Mouse (Mus musculus): ENCODE data around the gene Mipol1. TPM values are rescaled to one million over a fixed set of nuclear protein-coding genes. Genes with fewer than 3 reads are reported as not detected.
A peak's percentile ranks its signal among the peaks of the same experiment; 100 is the strongest.

Gene Mipol1
- polyA plus RNA-seq, 1 experiment from 2014 or later: 5.8 TPM

GRCm38 (mm10) chr12:57542746-57543626 lies 312.8 kb downstream of the Mipol1 start:
- Histone ChIP-seq H3K27ac (ENCODE audit: low read depth, low read length) (no peak overlapping the region), H3K27me3 (ENCODE audit: control insufficient read depth, insufficient read depth, low read length) (peaks cover 93% of the 10 kb centered on the region), H3K36me3 (ENCODE audit: control insufficient read depth, insufficient read depth, low read length) (no peaks in the 10 kb centered on the region), H3K4me1 (ENCODE audit: control insufficient read depth, insufficient read depth, low read length) (peaks cover 20% of the 10 kb centered on the region), H3K9me3 (ENCODE audit: control insufficient read depth, low read length) (no peaks in the 10 kb centered on the region), H3K9ac (ENCODE audit: low read length) (no peak overlapping the region), H3K4me3 (ENCODE audit: low read depth, low read length) (0 out of 2 replicates have a peak overlapping the region, but pooled peaks have one; percentile 12), H3K4me2 (ENCODE audit: low read depth) (peak overlapping the region; percentile 1; the same call in 1 of the 2 replicates)
- 1% methylated on average over 62 of the region's 63 CpGs for WGBS
- ATAC-seq (ENCODE audit: insufficient read depth, low FRiP score, low TSS enrichment): no peak
- DNase-seq (ENCODE audit: low spot score): peak; percentile 48

GRCm38 (mm10) chr12:57543627-57543991 lies 313.4 kb downstream of the Mipol1 start:
- Histone ChIP-seq H3K36me3 (ENCODE audit: control insufficient read depth, insufficient read depth, low read length) (no peaks in the 10 kb centered on the region), H3K9me3 (ENCODE audit: control insufficient read depth, low read length) (no peaks in the 10 kb centered on the region), H3K27me3 (ENCODE audit: control insufficient read depth, insufficient read depth, low read length) (peaks cover 94% of the 10 kb centered on the region), H3K27ac (ENCODE audit: low read depth, low read length) (no peak overlapping the region), H3K4me1 (ENCODE audit: control insufficient read depth, insufficient read depth, low read length) (peaks cover 14% of the 10 kb centered on the region), H3K4me2 (ENCODE audit: low read depth) (no peak overlapping the region), H3K9ac (ENCODE audit: low read length) (no peak overlapping the region), H3K4me3 (ENCODE audit: low read depth, low read length) (no peak overlapping the region)
- DNase-seq (ENCODE audit: low spot score) (peak; percentile 39), ATAC-seq (ENCODE audit: insufficient read depth, low FRiP score, low TSS enrichment) (no peak)
- 3% methylated on average over 10 of the region's 10 CpGs for WGBS

GRCm38 (mm10) chr12:57544641-57545370 lies 314.6 kb downstream of the Mipol1 start:
- peaks cover 94% of the 10 kb centered on the region for H3K27me3 ChIP-seq (ENCODE audit: control insufficient read depth, insufficient read depth, low read length)
- H3K36me3 ChIP-seq (ENCODE audit: control insufficient read depth, insufficient read depth, low read length): no peaks in the 10 kb centered on the region
- H3K4me2 ChIP-seq (ENCODE audit: low read depth): peak overlapping the region; percentile 91
- peak; percentile 32; the same call in 1 of the 2 replicates for ATAC-seq (ENCODE audit: insufficient read depth, low FRiP score, low TSS enrichment)
- WGBS: under 1% methylated on average over 31 of the region's 31 CpGs
- H3K27ac ChIP-seq (ENCODE audit: low read depth, low read length): no peak overlapping the region
- H3K4me1 ChIP-seq (ENCODE audit: control insufficient read depth, insufficient read depth, low read length): peaks cover 4% of the 10 kb centered on the region; the same call in 1 of the 2 replicates
- DNase-seq (ENCODE audit: low spot score): peak; percentile 86
- H3K9me3 ChIP-seq (ENCODE audit: control insufficient read depth, low read length): no peaks in the 10 kb centered on the region
- no peak overlapping the region for H3K9ac ChIP-seq (ENCODE audit: low read length)
- peak overlapping the region; percentile 49 for H3K4me3 ChIP-seq (ENCODE audit: low read depth, low read length)

- under 1% methylated on average over 89 of the region's 106 CpGs for WGBS
- DNase-seq (ENCODE audit: low spot score): peak; percentile 61
- peak overlapping the region; percentile 91 for H3K4me2 ChIP-seq (ENCODE audit: low read depth)
- no peaks in the 10 kb centered on the region for H3K36me3 ChIP-seq (ENCODE audit: control insufficient read depth, insufficient read depth, low read length)
- peak overlapping the region; percentile 49 for H3K4me3 ChIP-seq (ENCODE audit: low read depth, low read length)
- peak; percentile 60 for ATAC-seq (ENCODE audit: insufficient read depth, low FRiP score, low TSS enrichment)
- H3K4me1 ChIP-seq (ENCODE audit: control insufficient read depth, insufficient read depth, low read length): peaks cover 4% of the 10 kb centered on the region; the same call in 1 of the 2 replicates
- H3K27ac ChIP-seq (ENCODE audit: low read depth, low read length): no peak overlapping the region
- H3K9me3 ChIP-seq (ENCODE audit: control insufficient read depth, low read length): no peaks in the 10 kb centered on the region
- peaks cover 98% of the 10 kb centered on the region for H3K27me3 ChIP-seq (ENCODE audit: control insufficient read depth, insufficient read depth, low read length)
- peak overlapping the region; percentile 29 for H3K9ac ChIP-seq (ENCODE audit: low read length)
Observed at GRCm38 (mm10) chr12:57545371-57546241, 315.4 kb downstream of the Mipol1 start.

Other genes with a start within 250 kb of the Mipol1 start
- gene Slc25a21, start 33.0 kb upstream of the Mipol1 start, polyA plus RNA-seq (2014; fragmentation: Nextera tagmentation; extraction: Ambion mirVana): 1.3 and 1.9 TPM in 2 replicates
- gene Prps1l3, start within 50 bp of the Mipol1 start, polyA plus RNA-seq (2014; fragmentation: Nextera tagmentation; extraction: Ambion mirVana): 64.1 and 67.1 TPM in 2 replicates